Mouse (Mus musculus): Measurements from ENCODE around the gene Tubg2. TPM values are rescaled to one million over a fixed set of nuclear protein-coding genes. Genes with fewer than 3 reads are reported as not detected.

The Tubg2 gene
- polyA plus RNA-seq, 1 experiment from 2014 or later: 0.12 TPM

DNA sequence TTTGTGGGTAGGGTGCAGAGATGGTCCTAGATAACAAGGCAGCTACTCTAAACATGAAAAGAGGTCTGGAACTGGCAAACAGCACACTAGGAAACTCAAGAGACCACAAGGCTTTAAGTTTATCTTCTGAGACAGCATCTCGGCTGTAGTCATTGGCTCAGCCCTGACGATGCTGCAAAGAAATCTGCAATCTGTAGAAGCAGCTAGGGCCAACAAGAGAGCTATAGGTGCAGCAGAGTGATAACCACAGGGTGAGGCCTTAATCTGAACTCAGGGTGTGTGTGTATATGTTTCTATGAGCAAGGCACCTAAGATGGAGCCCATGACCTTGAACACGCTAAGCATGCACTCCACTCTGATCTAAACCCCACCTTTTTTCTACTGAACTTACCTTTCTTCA lies 43.8 kb downstream of the Tubg2 start:
- Histone ChIP-seq H3K9me3 (ENCODE audit: low read length) (no peaks in the 10 kb centered on the region), H3K4me1 (ENCODE audit: insufficient read depth) (no peaks in the 10 kb centered on the region), H3K4me2 (ENCODE audit: low read depth, low read length) (no peak overlapping the region), H3K27me3 (ENCODE audit: insufficient read depth, low read length) (no peaks in the 10 kb centered on the region), H3K36me3 (replicated peaks; ENCODE audit: insufficient read depth, low read length) (peaks cover 56% of the 10 kb centered on the region), H3K27ac (ENCODE audit: low read depth) (no peak overlapping the region), H3K9ac (replicated peaks) (no peak overlapping the region), H3K4me3 (ENCODE audit: low read depth, low read length) (no peak overlapping the region)
- TF ChIP-seq CTCF (IDR thresholded peaks at IDR 0.05; ENCODE audit: low read depth) (no peak), EP300 (IDR thresholded peaks at IDR 0.05; ENCODE audit: low read depth) (peak; percentile 71)
- ATAC-seq (peak; percentile 77), DNase-seq (no peak)
- 62% methylated on average over 3 of the region's 3 CpGs for whole genome bisulfite sequencing (ENCODE audit: insufficient replicate concordance)

DNA sequence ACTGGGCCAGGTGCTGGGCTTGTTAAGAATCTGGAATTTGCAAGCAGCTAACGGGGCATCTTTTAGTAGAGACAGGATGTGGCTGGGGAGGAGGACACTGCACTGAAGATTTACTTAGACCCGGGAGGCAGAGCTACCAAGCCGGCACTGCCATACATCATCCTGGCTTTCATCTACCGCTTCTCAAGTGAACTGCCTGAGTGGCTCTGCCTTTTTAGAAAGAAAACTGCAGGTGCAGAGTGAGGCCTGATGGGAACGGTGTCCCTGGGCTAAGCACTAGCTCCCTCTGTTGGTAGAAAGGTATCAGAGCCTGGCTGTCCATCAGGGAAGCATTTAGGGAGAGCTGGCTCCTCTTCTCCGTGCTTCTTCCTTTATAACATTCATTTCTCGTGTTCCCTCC lies 45.3 kb downstream of the Tubg2 start:
- Histone ChIP-seq H3K27me3 (ENCODE audit: insufficient read depth, low read length) (no peaks in the 10 kb centered on the region), H3K9me3 (ENCODE audit: low read length) (no peaks in the 10 kb centered on the region), H3K4me1 (ENCODE audit: insufficient read depth) (no peaks in the 10 kb centered on the region), H3K4me3 (ENCODE audit: low read depth, low read length) (no peak overlapping the region), H3K36me3 (replicated peaks; ENCODE audit: insufficient read depth, low read length) (peaks cover 63% of the 10 kb centered on the region), H3K9ac (replicated peaks) (no peak overlapping the region), H3K4me2 (ENCODE audit: low read depth, low read length) (no peak overlapping the region), H3K27ac (ENCODE audit: low read depth) (no peak overlapping the region)
- WGBS (ENCODE audit: insufficient replicate concordance): 39% methylated on average over 7 of the region's 7 CpGs
- TF ChIP-seq CTCF (IDR thresholded peaks at IDR 0.05; ENCODE audit: low read depth) (peak; percentile 90), EP300 (IDR thresholded peaks at IDR 0.05; ENCODE audit: low read depth) (no peak)
- ATAC-seq: no peak
- DNase-seq: peak; percentile 37

Small RNA genes within 50 kb of the gene (microRNA-seq; reads per million reads assigned to microRNA genes)
- not detected for gene Gm27626

Other genes starting within 250 kb of the Tubg2 start
- gene Stat3, start 216.4 kb upstream of the Tubg2 start, polyA plus RNA-seq (2015; fragmentation: Nextera tagmentation; extraction: Ambion mirVana): 44.9 and 53.7 TPM in 2 replicates
- 27.5 and 28.5 TPM in 2 replicates for gene Cavin1, start 185.0 kb upstream of the Tubg2 start, polyA plus RNA-seq (2015; fragmentation: Nextera tagmentation; extraction: Ambion mirVana)
- 25.0 and 29.4 TPM in 2 replicates for gene Atp6v0a1, start 146.5 kb upstream of the Tubg2 start, polyA plus RNA-seq (2015; fragmentation: Nextera tagmentation; extraction: Ambion mirVana)
- gene Naglu, start 85.9 kb upstream of the Tubg2 start, polyA plus RNA-seq (2015; fragmentation: Nextera tagmentation; extraction: Ambion mirVana): 19.1 and 19.3 TPM in 2 replicates
- 0.23 and 0.33 TPM in 2 replicates for gene Hsd17b1, start 77.5 kb upstream of the Tubg2 start, polyA plus RNA-seq (2015; fragmentation: Nextera tagmentation; extraction: Ambion mirVana)
- 38.5 and 42.9 TPM in 2 replicates for gene Coasy, start 73.3 kb upstream of the Tubg2 start, polyA plus RNA-seq (2015; fragmentation: Nextera tagmentation; extraction: Ambion mirVana)
- 24.1 and 26.1 TPM in 2 replicates for gene Mlx, start 68.6 kb upstream of the Tubg2 start, polyA plus RNA-seq (2015; fragmentation: Nextera tagmentation; extraction: Ambion mirVana)
- 8.1 and 8.2 TPM in 2 replicates for gene Psmc3ip, start 60.5 kb upstream of the Tubg2 start, polyA plus RNA-seq (2015; fragmentation: Nextera tagmentation; extraction: Ambion mirVana)
- gene Retreg3, start 36.0 kb upstream of the Tubg2 start, polyA plus RNA-seq (2015; fragmentation: Nextera tagmentation; extraction: Ambion mirVana): 9.2 and 9.4 TPM in 2 replicates
- gene Tubg1, start 36.0 kb upstream of the Tubg2 start, polyA plus RNA-seq (2015; fragmentation: Nextera tagmentation; extraction: Ambion mirVana): 19.0 and 20.8 TPM in 2 replicates
- 1.4 and 1.5 TPM in 2 replicates for gene Cntnap1, start 14.6 kb downstream of the Tubg2 start, polyA plus RNA-seq (2015; fragmentation: Nextera tagmentation; extraction: Ambion mirVana)
- gene Plekhh3, start 15.4 kb downstream of the Tubg2 start, polyA plus RNA-seq (2015; fragmentation: Nextera tagmentation; extraction: Ambion mirVana): 1.6 and 3.4 TPM in 2 replicates
- 0.09 TPM in 2 replicates for gene Ccr10, start 19.5 kb downstream of the Tubg2 start, polyA plus RNA-seq (2015; fragmentation: Nextera tagmentation; extraction: Ambion mirVana)
- gene Ezh1, start 70.6 kb downstream of the Tubg2 start, polyA plus RNA-seq (2015; fragmentation: Nextera tagmentation; extraction: Ambion mirVana): 4.2 and 5.0 TPM in 2 replicates
- 34.8 and 38.4 TPM in 2 replicates for gene Ramp2, start 90.1 kb downstream of the Tubg2 start, polyA plus RNA-seq (2015; fragmentation: Nextera tagmentation; extraction: Ambion mirVana)
- gene Vps25, start 97.8 kb downstream of the Tubg2 start, polyA plus RNA-seq (2015; fragmentation: Nextera tagmentation; extraction: Ambion mirVana): 75.9 and 81.1 TPM in 2 replicates
- 1.6 and 2.2 TPM in 2 replicates for gene Wnk4, start 104.7 kb downstream of the Tubg2 start, polyA plus RNA-seq (2015; fragmentation: Nextera tagmentation; extraction: Ambion mirVana)
- 0.19 and 0.29 TPM in 2 replicates for gene Cntd1, start 123.1 kb downstream of the Tubg2 start, polyA plus RNA-seq (2015; fragmentation: Nextera tagmentation; extraction: Ambion mirVana)
- 79.9 and 86.6 TPM in 2 replicates for gene Coa3, start 123.2 kb downstream of the Tubg2 start, polyA plus RNA-seq (2015; fragmentation: Nextera tagmentation; extraction: Ambion mirVana)
- 65.1 and 72.3 TPM in 2 replicates for gene Becn1, start 146.4 kb downstream of the Tubg2 start, polyA plus RNA-seq (2015; fragmentation: Nextera tagmentation; extraction: Ambion mirVana)
- 78.4 and 78.8 TPM in 2 replicates for gene Psme3, start 160.3 kb downstream of the Tubg2 start, polyA plus RNA-seq (2015; fragmentation: Nextera tagmentation; extraction: Ambion mirVana)
- 0.44 and 0.60 TPM in 2 replicates for gene Aoc2, start 169.2 kb downstream of the Tubg2 start, polyA plus RNA-seq (2015; fragmentation: Nextera tagmentation; extraction: Ambion mirVana)
- gene Aoc3, start 174.7 kb downstream of the Tubg2 start, polyA plus RNA-seq (2015; fragmentation: Nextera tagmentation; extraction: Ambion mirVana): 0.05 and 0.06 TPM in 2 replicates
- gene G6pc, start 211.7 kb downstream of the Tubg2 start, polyA plus RNA-seq (2015; fragmentation: Nextera tagmentation; extraction: Ambion mirVana): 97.9 and 206 TPM in 2 replicates

Data from liver, postnatal 0 days (tissue).